Mouse (Mus musculus): Measurements from ENCODE around the gene Dgkh. TPM values are rescaled to one million over a fixed set of nuclear protein-coding genes. Genes with fewer than 3 reads are reported as not detected.

The Dgkh gene
- polyA plus RNA-seq (2012; rRNA removed; ENCODE audit: low replicate concordance), result 2.6 and 3.9 TPM in 2 replicates

DNA sequence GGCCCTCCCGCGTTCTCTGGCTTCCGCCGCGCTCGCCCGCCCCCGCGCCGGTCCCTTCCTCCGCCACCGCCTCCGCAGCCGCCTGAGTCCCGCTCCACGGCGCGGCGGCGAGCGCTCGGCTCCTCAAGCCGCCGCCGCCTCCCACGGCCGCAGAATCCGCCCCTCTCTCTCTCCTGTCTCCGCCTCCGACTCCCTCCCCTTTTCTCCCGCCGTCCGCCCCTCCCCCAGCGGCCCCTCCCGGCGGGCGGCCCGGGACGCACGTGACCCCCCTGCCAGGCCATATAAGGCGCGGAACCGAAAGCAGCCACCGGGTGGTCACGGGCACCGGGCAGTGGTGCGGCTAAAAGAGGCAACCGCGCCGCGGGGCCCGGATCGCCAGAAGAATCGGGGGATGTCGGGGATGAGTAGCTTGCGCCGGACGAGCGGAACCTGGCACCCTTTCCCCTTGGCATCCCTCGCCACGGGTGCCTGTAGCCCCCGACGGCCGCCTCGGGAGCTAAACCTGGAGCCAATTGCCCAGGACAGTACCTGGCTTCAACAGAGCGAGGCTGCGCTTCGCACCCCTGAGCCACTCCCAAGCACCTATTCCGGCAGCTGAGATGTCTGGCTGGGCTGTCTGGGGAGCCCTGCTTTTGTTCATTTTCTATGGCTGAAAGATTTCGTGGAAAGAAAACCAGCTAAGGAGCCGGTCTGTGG, at the start of gene Dgkh:
TSS of gene Dgkh (minus strand) at position 160 of the 696 bp plus-strand sequence.

DNA sequence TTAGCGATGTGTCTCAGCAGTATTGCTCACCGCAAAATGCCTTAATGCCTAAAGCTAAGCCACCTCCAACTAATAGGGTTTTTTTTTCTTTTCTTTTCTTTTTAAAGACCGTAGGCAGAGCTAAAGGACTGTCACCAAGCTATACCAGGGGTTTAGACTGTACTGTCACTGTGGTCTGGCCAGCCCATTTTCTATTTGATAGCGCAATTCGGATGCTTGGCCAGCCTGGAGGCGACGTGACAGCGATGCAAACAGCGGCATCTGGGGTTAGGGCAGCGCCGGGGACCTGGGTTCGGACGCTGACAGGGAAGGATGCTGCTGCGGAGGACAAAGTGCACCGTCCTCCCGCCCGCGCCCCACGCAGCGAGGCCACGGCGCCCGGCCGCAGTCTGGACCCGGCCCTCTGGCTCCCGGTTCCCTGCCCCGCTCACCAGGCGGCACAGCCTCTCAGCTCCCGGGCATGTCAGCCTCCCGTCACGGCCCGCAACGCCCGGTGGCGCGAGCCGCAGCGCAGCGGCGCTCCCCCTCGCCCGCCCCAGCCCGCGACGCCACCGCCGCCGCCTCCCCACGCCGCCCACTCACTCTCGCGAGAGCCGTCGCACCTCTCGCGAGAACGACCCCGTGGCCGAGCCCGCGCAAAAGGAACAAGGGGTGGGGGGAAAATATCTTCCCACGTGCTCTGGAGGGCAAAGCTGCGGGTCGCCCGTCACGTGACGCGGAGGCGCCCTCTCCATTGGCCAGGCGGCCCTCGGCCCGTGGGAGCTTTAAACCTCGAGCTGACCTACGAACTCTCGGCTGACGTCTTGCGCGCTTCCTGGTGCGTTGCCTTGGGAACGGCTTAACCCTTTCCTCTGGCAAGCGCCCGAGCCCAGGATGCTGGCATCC, 196.1 kb downstream of the Dgkh start, which contains the start of gene Akap11:
TSS of gene Akap11 (minus strand) at position 528 of the 885 bp plus-strand sequence.

Other genes starting within 250 kb of the Dgkh start
- 7.4 and 10.2 TPM in 2 replicates for gene Akap11, start 196.0 kb downstream of the Dgkh start, polyA plus RNA-seq (2012; rRNA removed; ENCODE audit: low replicate concordance)
- 33.2 and 46.4 TPM in 2 replicates for gene Vwa8, start 116.3 kb upstream of the Dgkh start, polyA plus RNA-seq (2012; rRNA removed; ENCODE audit: low replicate concordance)